Mouse (Mus musculus): Measurements from ENCODE around the gene Commd6. TPM values are rescaled to one million over a fixed set of nuclear protein-coding genes. Genes with fewer than 3 reads are reported as not detected.

The Commd6 gene
- polyA plus RNA-seq, 1 experiment from 2014 or later = 103 TPM

- 77% methylated on average over 10 of the region's 10 CpGs for WGBS
- ATAC-seq (ENCODE audit: insufficient read depth, low FRiP score) = no peak
- no peaks in the 10 kb centered on the region for H3K9me3 ChIP-seq (replicated peaks; ENCODE audit: control insufficient read depth, low read length)
- H3K27ac ChIP-seq (ENCODE audit: low read length) = no peak overlapping the region
- H3K9ac ChIP-seq (ENCODE audit: low read length) = no peak overlapping the region
- no peaks in the 10 kb centered on the region for H3K36me3 ChIP-seq (ENCODE audit: control insufficient read depth, insufficient read depth, low read length)
- no peaks in the 10 kb centered on the region for H3K27me3 ChIP-seq (ENCODE audit: control insufficient read depth, insufficient read depth, low read length)
- peaks cover 3% of the 10 kb centered on the region; the same call in 1 of the 2 replicates for H3K4me1 ChIP-seq (ENCODE audit: control insufficient read depth, insufficient read depth, low read length)
- H3K4me2 ChIP-seq (ENCODE audit: low read depth, low read length) = no peak overlapping the region
- H3K4me3 ChIP-seq (replicated peaks; ENCODE audit: low read length) = no peak overlapping the region
Measured at GRCm38 (mm10) chr14:101656307-101656706, 15.8 kb upstream of the Commd6 start.

DNA sequence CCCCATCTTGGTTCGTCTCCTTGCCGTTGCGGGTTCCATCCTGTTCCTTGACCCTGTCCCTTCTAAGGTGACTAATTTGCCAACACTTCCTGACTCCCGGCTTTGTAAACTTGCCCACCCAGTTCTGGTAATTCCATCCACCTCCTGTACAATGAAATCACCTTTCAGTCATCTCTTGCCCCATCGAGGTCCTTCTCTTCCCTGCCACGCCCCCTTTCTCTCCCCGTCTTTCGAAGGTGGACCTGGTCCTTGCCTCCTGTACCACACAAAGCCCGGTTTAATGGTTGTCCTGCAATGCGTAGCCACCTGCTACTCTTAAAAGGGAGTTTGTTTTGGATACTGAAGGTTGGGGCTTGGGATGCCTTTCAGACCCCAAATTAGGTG lies 14.0 kb upstream of the Commd6 start:
- peak overlapping the region; percentile 92 for H3K9ac ChIP-seq (ENCODE audit: low read length)
- ATAC-seq (ENCODE audit: insufficient read depth, low FRiP score) = no peak
- H3K4me3 ChIP-seq (replicated peaks; ENCODE audit: low read length) = peak overlapping the region; percentile 98
- no peaks in the 10 kb centered on the region for H3K36me3 ChIP-seq (ENCODE audit: control insufficient read depth, insufficient read depth, low read length)
- H3K4me2 ChIP-seq (ENCODE audit: low read depth, low read length) = peak overlapping the region; percentile 93
- no peaks in the 10 kb centered on the region for H3K9me3 ChIP-seq (replicated peaks; ENCODE audit: control insufficient read depth, low read length)
- no peak overlapping the region for H3K27ac ChIP-seq (ENCODE audit: low read length)
- peaks cover 3% of the 10 kb centered on the region; the same call in 1 of the 2 replicates for H3K4me1 ChIP-seq (ENCODE audit: control insufficient read depth, insufficient read depth, low read length)
- 2% methylated on average over 10 of the region's 10 CpGs for WGBS
- H3K27me3 ChIP-seq (ENCODE audit: control insufficient read depth, insufficient read depth, low read length) = no peaks in the 10 kb centered on the region

GRCm38 (mm10) chr14:101653581-101654525 lies 13.4 kb upstream of the Commd6 start, which contains the start of gene Uchl3:
Uchl3 (plus strand) TSS chr14:101653967.
- H3K9ac ChIP-seq (ENCODE audit: low read length) = peak within 1 kb of the TSS; percentile 92
- peak within 1 kb of the TSS; percentile 67 for H3K27ac ChIP-seq (ENCODE audit: low read length)
- no peaks in the 10 kb centered on the region for H3K27me3 ChIP-seq (ENCODE audit: control insufficient read depth, insufficient read depth, low read length)
- H3K9me3 ChIP-seq (replicated peaks; ENCODE audit: control insufficient read depth, low read length) = no peaks in the 10 kb centered on the region
- peak within 1 kb of the TSS; percentile 93 for H3K4me2 ChIP-seq (ENCODE audit: low read depth, low read length)
- WGBS = under 1% methylated on average over 78 of the region's 81 CpGs
- H3K4me1 ChIP-seq (ENCODE audit: control insufficient read depth, insufficient read depth, low read length) = peaks cover 3% of the 10 kb centered on the region; the same call in 1 of the 2 replicates
- no peaks in the 10 kb centered on the region for H3K36me3 ChIP-seq (ENCODE audit: control insufficient read depth, insufficient read depth, low read length)
- peak; percentile 90 for ATAC-seq (ENCODE audit: insufficient read depth, low FRiP score)
- H3K4me3 ChIP-seq (replicated peaks; ENCODE audit: low read length) = peak within 1 kb of the TSS; percentile 98

DNA sequence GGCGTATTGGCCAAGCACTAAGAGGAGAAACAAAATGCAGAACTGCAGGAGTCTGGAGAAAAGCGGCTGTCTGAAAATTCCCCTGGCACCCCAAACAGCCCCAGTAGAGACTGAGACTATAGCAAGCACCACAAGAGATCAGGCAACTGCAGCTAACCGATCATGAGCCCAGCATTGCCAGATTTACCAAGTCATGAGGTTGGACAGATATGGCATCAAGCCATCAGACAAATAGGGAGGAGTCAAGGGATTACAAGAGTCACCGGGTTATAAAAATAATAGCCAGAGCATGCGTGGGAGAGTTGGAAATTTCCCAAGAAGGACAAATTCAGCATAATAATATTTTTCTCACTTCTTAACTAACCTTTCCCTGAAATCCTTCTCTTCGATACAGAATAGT lies 12.1 kb upstream of the Commd6 start:
- Histone ChIP-seq H3K4me3 (replicated peaks; ENCODE audit: low read length) (no peak overlapping the region), H3K9me3 (replicated peaks; ENCODE audit: control insufficient read depth, low read length) (no peaks in the 10 kb centered on the region), H3K36me3 (ENCODE audit: control insufficient read depth, insufficient read depth, low read length) (no peaks in the 10 kb centered on the region), H3K9ac (ENCODE audit: low read length) (no peak overlapping the region), H3K27ac (ENCODE audit: low read length) (no peak overlapping the region), H3K4me2 (ENCODE audit: low read depth, low read length) (no peak overlapping the region), H3K27me3 (ENCODE audit: control insufficient read depth, insufficient read depth, low read length) (no peaks in the 10 kb centered on the region), H3K4me1 (ENCODE audit: control insufficient read depth, insufficient read depth, low read length) (peaks cover 3% of the 10 kb centered on the region; the same call in 1 of the 2 replicates)
- WGBS = 78% methylated on average over 6 of the region's 6 CpGs
- ATAC-seq (ENCODE audit: insufficient read depth, low FRiP score) = no peak

GRCm38 (mm10) chr14:101650551-101650950 lies 10.1 kb upstream of the Commd6 start:
- H3K4me1 ChIP-seq (ENCODE audit: control insufficient read depth, insufficient read depth, low read length) = peaks cover 3% of the 10 kb centered on the region; the same call in 1 of the 2 replicates
- no peak overlapping the region for H3K27ac ChIP-seq (ENCODE audit: low read length)
- 77% methylated on average over 4 of the region's 4 CpGs for WGBS
- no peak overlapping the region for H3K4me2 ChIP-seq (ENCODE audit: low read depth, low read length)
- H3K27me3 ChIP-seq (ENCODE audit: control insufficient read depth, insufficient read depth, low read length) = no peaks in the 10 kb centered on the region
- no peak for ATAC-seq (ENCODE audit: insufficient read depth, low FRiP score)
- no peaks in the 10 kb centered on the region for H3K36me3 ChIP-seq (ENCODE audit: control insufficient read depth, insufficient read depth, low read length)
- H3K9ac ChIP-seq (ENCODE audit: low read length) = no peak overlapping the region
- H3K9me3 ChIP-seq (replicated peaks; ENCODE audit: control insufficient read depth, low read length) = no peaks in the 10 kb centered on the region
- H3K4me3 ChIP-seq (replicated peaks; ENCODE audit: low read length) = no peak overlapping the region

DNA sequence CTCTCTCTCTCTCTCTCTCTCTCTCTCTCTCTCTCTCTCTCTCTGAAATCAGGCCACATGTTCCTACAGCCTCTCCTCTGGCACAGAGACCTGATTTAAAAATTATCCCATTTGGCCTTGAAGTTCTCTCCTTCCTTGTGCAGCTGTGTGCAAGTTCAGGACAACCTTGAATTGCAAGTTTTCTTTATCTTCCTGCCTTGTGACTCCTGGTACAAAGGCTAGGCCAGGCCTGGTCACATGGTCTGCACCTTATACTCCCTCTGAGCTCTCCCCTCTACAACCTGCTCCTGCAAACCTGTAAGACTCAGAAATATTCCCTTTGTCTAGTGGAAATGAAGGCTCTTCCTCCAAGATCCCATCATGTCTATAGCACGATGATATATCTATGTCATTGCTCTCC lies 4.5 kb upstream of the Commd6 start:
- Histone ChIP-seq H3K9me3 (replicated peaks; ENCODE audit: control insufficient read depth, low read length) (no peaks in the 10 kb centered on the region), H3K36me3 (ENCODE audit: control insufficient read depth, insufficient read depth, low read length) (no peaks in the 10 kb centered on the region), H3K4me3 (replicated peaks; ENCODE audit: low read length) (no peak overlapping the region), H3K4me2 (ENCODE audit: low read depth, low read length) (no peak overlapping the region), H3K27me3 (ENCODE audit: control insufficient read depth, insufficient read depth, low read length) (no peaks in the 10 kb centered on the region), H3K4me1 (ENCODE audit: control insufficient read depth, insufficient read depth, low read length) (no peaks in the 10 kb centered on the region), H3K9ac (ENCODE audit: low read length) (no peak overlapping the region), H3K27ac (ENCODE audit: low read length) (no peak overlapping the region)
- WGBS = 68% methylated on average over 1 of the region's 1 CpGs
- peak; percentile 14; the same call in 1 of the 2 replicates for ATAC-seq (ENCODE audit: insufficient read depth, low FRiP score)

GRCm38 (mm10) chr14:101637381-101637780 lies 3.1 kb downstream of the Commd6 start:
- WGBS = 89% methylated on average over 6 of the region's 6 CpGs
- no peak for ATAC-seq (ENCODE audit: insufficient read depth, low FRiP score)

GRCm38 (mm10) chr14:101635765-101636164 lies 4.7 kb downstream of the Commd6 start:
- H3K4me1 ChIP-seq (ENCODE audit: control insufficient read depth, insufficient read depth, low read length) = no peaks in the 10 kb centered on the region
- no peaks in the 10 kb centered on the region for H3K27me3 ChIP-seq (ENCODE audit: control insufficient read depth, insufficient read depth, low read length)
- ATAC-seq (ENCODE audit: insufficient read depth, low FRiP score) = no peak
- no peak overlapping the region for H3K4me3 ChIP-seq (replicated peaks; ENCODE audit: low read length)
- H3K27ac ChIP-seq (ENCODE audit: low read length) = no peak overlapping the region
- no peaks in the 10 kb centered on the region for H3K9me3 ChIP-seq (replicated peaks; ENCODE audit: control insufficient read depth, low read length)
- whole genome bisulfite sequencing = 100% methylated on average over 1 of the region's 1 CpGs
- no peak overlapping the region for H3K4me2 ChIP-seq (ENCODE audit: low read depth, low read length)
- no peaks in the 10 kb centered on the region for H3K36me3 ChIP-seq (ENCODE audit: control insufficient read depth, insufficient read depth, low read length)
- no peak overlapping the region for H3K9ac ChIP-seq (ENCODE audit: low read length)

More at GRCm38 (mm10) chr14:101637381-101637780, 3.1 kb downstream of the Commd6 start:
- no peak overlapping the region for H3K9ac ChIP-seq (ENCODE audit: low read length)
- H3K36me3 ChIP-seq (ENCODE audit: control insufficient read depth, insufficient read depth, low read length) = no peaks in the 10 kb centered on the region
- H3K27ac ChIP-seq (ENCODE audit: low read length) = no peak overlapping the region
- no peaks in the 10 kb centered on the region for H3K27me3 ChIP-seq (ENCODE audit: control insufficient read depth, insufficient read depth, low read length)
- no peak overlapping the region for H3K4me3 ChIP-seq (replicated peaks; ENCODE audit: low read length)
- no peaks in the 10 kb centered on the region for H3K9me3 ChIP-seq (replicated peaks; ENCODE audit: control insufficient read depth, low read length)
- H3K4me1 ChIP-seq (ENCODE audit: control insufficient read depth, insufficient read depth, low read length) = no peaks in the 10 kb centered on the region
- no peak overlapping the region for H3K4me2 ChIP-seq (ENCODE audit: low read depth, low read length)

DNA sequence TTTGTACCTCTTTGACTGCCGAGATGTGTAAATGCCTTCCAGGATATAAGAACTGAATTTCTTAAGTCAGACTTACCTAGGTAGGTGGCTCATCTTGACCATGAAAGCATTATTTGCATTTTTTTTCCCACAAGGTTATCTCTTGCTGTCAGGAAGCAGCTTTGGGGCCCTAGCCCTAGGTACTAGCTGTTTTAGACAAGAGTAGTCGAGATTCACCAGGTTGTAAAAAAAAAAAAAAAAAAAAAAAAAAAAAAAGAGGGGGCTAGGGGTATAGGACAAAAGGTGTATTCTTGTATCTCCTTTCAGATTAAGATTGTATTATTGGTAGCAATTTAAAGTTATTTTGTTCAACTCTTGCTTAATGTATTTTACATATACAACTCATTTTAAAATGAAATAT lies 9.9 kb downstream of the Commd6 start:
- H3K9ac ChIP-seq (ENCODE audit: low read length) = no peak overlapping the region
- no peaks in the 10 kb centered on the region for H3K36me3 ChIP-seq (ENCODE audit: control insufficient read depth, insufficient read depth, low read length)
- H3K4me3 ChIP-seq (replicated peaks; ENCODE audit: low read length) = no peak overlapping the region
- no peak overlapping the region for H3K4me2 ChIP-seq (ENCODE audit: low read depth, low read length)
- H3K27me3 ChIP-seq (ENCODE audit: control insufficient read depth, insufficient read depth, low read length) = no peaks in the 10 kb centered on the region
- no peaks in the 10 kb centered on the region for H3K4me1 ChIP-seq (ENCODE audit: control insufficient read depth, insufficient read depth, low read length)
- ATAC-seq (ENCODE audit: insufficient read depth, low FRiP score) = no peak
- 85% methylated on average over 2 of the region's 2 CpGs for WGBS
- no peak overlapping the region for H3K27ac ChIP-seq (ENCODE audit: low read length)
- H3K9me3 ChIP-seq (replicated peaks; ENCODE audit: control insufficient read depth, low read length) = no peaks in the 10 kb centered on the region

All from stomach, embryonic 16.5 days (tissue).